Mouse (Mus musculus) cortical plate, adult 2 months (tissue): ENCODE results near the gene Sebox. TPM values are rescaled to one million over a fixed set of nuclear protein-coding genes. Genes with fewer than 3 reads are reported as not detected.
A peak's percentile ranks its signal among the peaks of the same experiment; 100 is the strongest.

Experiments
- H3K27ac ChIP-seq: fragments of 200-500 bp; 2 replicates; pipeline ENCODE4 v1.5.1; 2012; ENCODE audit warnings: low read length, control low read depth, inconsistent platforms; ENCODE audit not compliant: insufficient read depth
- H3K4me1 ChIP-seq: fragments of 200-500 bp; 2 replicates; pipeline ENCODE4 v1.6.1; 2011; ENCODE audit warnings: low read length; ENCODE audit not compliant: control insufficient read depth, insufficient read depth
- H3K4me3 ChIP-seq: fragments of 200-500 bp; 2 replicates; pipeline ENCODE4 v1.5.1; 2011; ENCODE audit warnings: mild to moderate bottlenecking, low read length, control low read depth; ENCODE audit not compliant: insufficient read depth
- CTCF ChIP-seq: fragments of 200-500 bp; IDR thresholded peaks from 2 replicates; pipeline ENCODE4 v1.5.1; 2011; ENCODE audit warnings: mild to moderate bottlenecking, control low read depth, low read length; ENCODE audit not compliant: insufficient read depth; ENCODE audit errors: extremely low read depth
- POLR2A ChIP-seq: fragments of 200-500 bp; IDR thresholded peaks from 2 replicates; pipeline ENCODE4 v1.6.1; 2011; ENCODE audit warnings: mild to moderate bottlenecking, low read length, control low read depth; ENCODE audit not compliant: insufficient read depth; ENCODE audit errors: extremely low read depth
- polyA plus RNA-seq: library from polyadenylated mRNA; depleted of rRNA; stranded (reverse); fragments of >200 nt; gene quantifications from 2 replicates; pipeline ENCODE4 v1.2.3, GENCODE M21; 2012

Gene Sebox
- polyA plus RNA-seq, 1 experiment = 3.3 TPM

DNA sequence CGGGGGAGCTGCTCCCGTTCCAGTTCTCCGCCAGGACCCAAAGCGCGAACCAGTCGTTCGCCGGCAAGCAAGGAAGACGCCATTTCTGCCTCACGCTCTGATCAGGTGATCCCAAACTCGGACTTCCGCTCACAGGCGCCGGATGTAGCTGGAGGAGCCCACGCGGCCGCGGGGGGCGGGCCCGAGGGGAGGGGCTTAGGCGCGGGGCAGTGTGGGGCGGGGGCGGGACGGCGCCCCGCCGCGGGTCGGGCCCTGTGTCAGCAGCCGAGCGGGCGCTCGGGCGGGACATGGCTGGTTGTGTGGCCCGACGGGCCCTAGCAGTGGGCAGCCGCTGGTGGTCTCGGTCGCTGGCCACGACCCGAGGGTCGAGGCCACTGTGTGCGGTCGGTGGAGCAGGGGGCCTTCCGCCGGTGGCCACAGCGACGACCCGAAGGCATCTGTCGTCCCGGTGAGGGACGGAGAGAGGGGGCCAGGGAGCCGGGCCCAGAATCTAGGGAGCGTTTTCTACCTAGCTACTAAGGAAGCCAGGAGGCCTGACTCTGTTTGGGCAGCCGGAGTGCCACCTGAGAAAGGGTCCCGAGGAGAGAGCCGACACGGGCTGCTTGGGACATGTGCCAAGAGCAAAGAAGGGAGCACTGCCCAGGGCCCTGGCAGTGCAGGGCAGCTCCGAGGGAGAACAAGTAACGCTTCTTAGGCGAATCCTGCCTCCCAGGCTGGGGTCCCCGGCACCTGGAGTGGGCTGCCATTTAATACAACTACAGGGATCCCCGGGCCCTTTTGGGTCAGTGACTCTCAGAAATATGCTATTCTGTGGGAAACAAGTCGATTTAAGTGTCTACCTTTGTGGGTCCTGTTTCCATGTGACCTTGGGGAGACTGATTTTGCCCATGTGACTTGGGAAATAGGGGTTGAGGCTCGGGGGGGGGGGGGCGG is 9.0 kb downstream of the Sebox start, which contains the start of the genes Tmem199 and Poldip2:
Gene Tmem199 (minus strand): TSS at position 148 of the 933 bp plus-strand sequence.
Gene Poldip2 (plus strand): TSS at position 169 of the 933 bp plus-strand sequence.
- peaks cover 5% of the 10 kb centered on the region; the same call in 1 of the 2 replicates for H3K4me1 ChIP-seq
- H3K27ac ChIP-seq = peak within 1 kb of the TSS; percentile 92
- TF ChIP-seq CTCF (no peak), POLR2A (peak; percentile 83)
- H3K4me3 ChIP-seq = peak within 1 kb of the TSS; percentile 52

DNA sequence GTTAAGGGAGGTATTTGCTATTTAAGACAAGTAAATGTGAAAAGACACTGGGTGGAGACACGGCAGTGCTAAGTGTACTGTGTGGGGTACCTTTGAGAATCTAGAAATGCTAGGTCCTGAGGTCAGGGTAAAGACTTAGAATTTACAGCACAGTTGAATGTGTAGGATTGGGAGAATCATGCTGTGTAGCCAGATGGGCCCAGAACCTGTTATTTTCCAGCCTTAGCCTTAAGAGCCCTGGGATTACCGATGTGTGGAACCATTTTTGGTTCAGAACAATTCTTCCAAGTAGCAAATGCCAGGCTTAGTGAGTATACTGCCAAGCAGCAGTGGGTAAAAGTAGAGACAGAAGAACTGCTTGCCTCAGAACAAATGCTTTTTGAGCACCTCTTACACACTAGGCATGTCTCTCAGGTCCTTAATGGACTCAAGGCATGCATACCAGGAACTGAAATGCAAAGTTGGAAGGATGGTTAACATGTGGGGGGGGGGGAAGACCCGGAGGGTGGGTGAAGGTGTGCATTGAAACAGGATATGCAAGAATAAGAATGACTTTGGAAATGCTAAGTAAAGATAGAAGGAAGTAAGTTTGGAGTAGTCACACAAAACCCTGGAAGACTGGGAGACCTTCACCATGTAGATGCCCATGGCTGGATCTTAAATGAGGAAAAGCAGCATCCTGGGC is 10.0 kb downstream of the Sebox start:
- Histone ChIP-seq H3K27ac (no peak overlapping the region), H3K4me1 (peaks cover 5% of the 10 kb centered on the region; the same call in 1 of the 2 replicates), H3K4me3 (peak overlapping the region; percentile 52; the same call in 1 of the 2 replicates)
- TF ChIP-seq POLR2A = no peak
- TF ChIP-seq CTCF = no peak

DNA sequence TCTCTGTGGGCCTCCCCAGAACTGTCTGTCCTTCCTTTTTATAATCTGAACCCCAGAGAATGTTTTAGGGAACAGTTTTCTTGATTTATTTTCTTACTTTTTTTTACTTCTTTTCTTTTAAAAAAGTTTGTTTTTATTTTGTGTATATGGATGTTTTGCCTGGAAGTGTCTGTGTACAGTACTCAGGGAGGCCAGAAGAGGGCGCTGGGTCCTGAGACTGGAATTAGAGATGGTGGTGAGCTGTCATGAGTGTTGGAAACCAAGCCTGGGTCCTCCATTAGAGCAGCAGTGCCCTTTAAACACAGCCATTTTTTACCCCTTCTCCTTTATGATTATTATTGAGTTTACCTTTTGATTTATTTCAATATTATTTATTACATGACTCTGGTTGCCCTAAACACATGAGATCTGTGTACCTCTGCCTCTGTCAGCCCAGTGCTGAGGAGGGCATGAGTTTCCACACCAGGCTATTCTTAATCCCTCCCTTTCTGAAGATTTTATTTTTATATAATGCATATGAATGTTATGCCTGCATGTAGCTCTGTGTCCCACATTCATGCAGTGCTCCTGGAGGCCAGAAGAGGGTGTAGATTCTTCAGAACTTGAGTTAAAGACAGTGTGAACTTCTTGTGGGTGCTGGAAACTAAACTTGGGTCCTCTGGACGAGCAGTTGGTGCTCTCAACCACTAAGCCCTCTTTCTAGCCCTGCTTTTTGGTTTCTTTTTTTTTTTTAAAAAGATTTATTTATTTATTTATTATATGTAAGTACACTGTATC is 12.5 kb downstream of the Sebox start:
- TF ChIP-seq CTCF = no peak
- TF ChIP-seq POLR2A = no peak
- H3K4me3 ChIP-seq = no peak overlapping the region
- H3K27ac ChIP-seq = no peak overlapping the region
- peaks cover 5% of the 10 kb centered on the region; the same call in 1 of the 2 replicates for H3K4me1 ChIP-seq

DNA sequence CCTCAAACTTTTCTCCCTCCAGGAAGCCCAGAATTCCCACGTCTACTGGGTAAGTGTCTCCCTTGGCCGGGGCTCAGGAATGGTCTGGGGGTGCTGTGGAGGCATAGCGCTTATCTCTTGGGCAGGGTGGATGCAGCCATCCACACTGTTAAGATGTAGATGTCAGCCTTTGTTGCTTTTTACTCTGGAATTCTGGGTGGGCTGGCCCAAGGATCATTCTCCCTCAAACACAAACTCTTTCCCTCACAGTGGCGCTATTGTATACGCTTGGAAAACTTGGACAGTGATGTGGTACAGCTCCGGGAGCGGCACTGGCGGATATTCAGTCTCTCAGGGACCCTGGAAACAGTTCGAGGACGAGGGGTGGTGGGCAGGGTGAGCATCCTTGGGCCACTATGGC is 15.7 kb downstream of the Sebox start:
- no peak overlapping the region for H3K4me3 ChIP-seq
- H3K4me1 ChIP-seq = no peaks in the 10 kb centered on the region
- no peak for TF ChIP-seq CTCF
- no peak for TF ChIP-seq POLR2A
- no peak overlapping the region for H3K27ac ChIP-seq

GRCm38 (mm10) chr11:78521880-78522279 is 18.6 kb downstream of the Sebox start:
- H3K27ac ChIP-seq = no peak overlapping the region

GRCm38 (mm10) chr11:78522481-78522997 is 19.3 kb downstream of the Sebox start:
- Histone ChIP-seq H3K4me3 (no peak overlapping the region), H3K27ac (no peak overlapping the region), H3K4me1 (no peaks in the 10 kb centered on the region)
- no peak for TF ChIP-seq POLR2A
- 0 out of 2 replicates have a peak, but pooled peaks have one; percentile 16 for TF ChIP-seq CTCF

More at GRCm38 (mm10) chr11:78521880-78522279, 18.6 kb downstream of the Sebox start:
- no peak for TF ChIP-seq POLR2A
- TF ChIP-seq CTCF = no peak
- Histone ChIP-seq H3K4me1 (no peaks in the 10 kb centered on the region), H3K4me3 (no peak overlapping the region)

DNA sequence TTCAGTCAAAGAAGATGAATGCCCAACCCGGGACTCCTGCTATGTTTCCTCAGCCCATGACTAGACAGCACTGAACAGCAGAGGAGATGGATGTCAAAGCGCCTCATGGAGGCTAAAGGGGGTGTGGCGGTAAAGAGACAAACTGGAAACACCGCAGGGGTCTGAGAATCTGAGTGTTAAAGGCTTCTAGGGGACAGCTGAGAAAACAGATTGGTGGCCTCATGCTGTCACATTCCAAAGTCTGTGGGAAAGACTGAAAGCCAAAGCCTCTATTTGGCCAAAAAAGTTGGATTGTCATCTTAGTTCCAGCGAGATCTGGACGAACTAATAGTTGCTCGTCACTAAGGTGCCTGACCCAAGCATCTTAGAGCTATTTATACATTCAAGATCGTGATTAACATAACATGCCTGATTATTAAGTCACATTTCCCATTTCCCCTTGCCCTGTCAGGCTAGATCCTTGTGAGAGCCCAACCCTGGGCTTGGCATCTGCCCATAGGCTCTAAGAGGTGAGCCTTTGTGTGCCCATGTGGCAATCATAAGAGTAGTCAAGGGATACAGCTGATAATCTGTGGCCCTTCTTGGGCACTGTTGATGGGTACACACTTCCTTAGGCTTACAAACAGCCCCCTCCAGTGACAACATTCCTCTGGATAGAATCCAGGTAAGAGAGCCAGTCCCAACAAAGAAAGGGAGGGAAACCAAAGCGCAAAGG is 20.2 kb downstream of the Sebox start:
- Histone ChIP-seq H3K4me3 (no peak overlapping the region), H3K27ac (peak overlapping the region; percentile 70), H3K4me1 (no peaks in the 10 kb centered on the region)
- TF ChIP-seq POLR2A = no peak
- no peak for TF ChIP-seq CTCF

- Histone ChIP-seq H3K4me1 (no peaks in the 10 kb centered on the region), H3K4me3 (no peak overlapping the region), H3K27ac (no peak overlapping the region)
- no peak for TF ChIP-seq CTCF
- TF ChIP-seq POLR2A = no peak
These were observed 21.6 kb downstream of the Sebox start for GRCm38 (mm10) chr11:78524838-78525237.
